Mouse (Mus musculus) hindbrain, embryonic 14.5 days (tissue): ENCODE data around the gene Dis3l. TPM values are rescaled to one million over a fixed set of nuclear protein-coding genes. Genes with fewer than 3 reads are reported as not detected.
"Not testable (repeated sequence)": the region's sequence is repeated elsewhere in the genome, so short reads cannot be mapped to it uniquely, and the experiment has no call there.

ENCODE experiments used
- ATAC-seq: fragments of 200-750 bp; cut with Nextera tagmentation; 2 replicates; pipeline ENCODE4 v1.8.0; 2017; ENCODE audit warnings: moderate number of reproducible peaks, mild to moderate bottlenecking, moderate TSS enrichment, moderate library complexity; ENCODE audit not compliant: low FRiP score
- DNase-seq: peaks from one replicate; pipeline ENCODE4 v3.0.0-alpha.2; 2015; ENCODE audit warnings: low spot score
- H3K27ac ChIP-seq: fragments of 300-500 bp; sonication (generic); 2 replicates; pipeline ENCODE4 v1.5.1; 2014; ENCODE audit warnings: mild to moderate bottlenecking, moderate library complexity
- H3K27me3 ChIP-seq: fragments of 300-500 bp; sonication (generic); 2 replicates; pipeline ENCODE4 v1.6.1; 2014; ENCODE audit warnings: mild to moderate bottlenecking, low read length, mixed read lengths; ENCODE audit not compliant: control insufficient read depth, insufficient read depth
- H3K36me3 ChIP-seq: fragments of 300-500 bp; sonication (generic); replicated peaks from 2 replicates; pipeline ENCODE4 v1.6.1; 2014; ENCODE audit not compliant: control insufficient read depth, insufficient read depth
- H3K4me1 ChIP-seq: fragments of 300-500 bp; sonication (generic); replicated peaks from 2 replicates; pipeline ENCODE4 v1.6.1; 2014; ENCODE audit warnings: antibody characterized with exemption, low read length, mixed read lengths; ENCODE audit not compliant: control insufficient read depth, insufficient read depth
- H3K4me2 ChIP-seq: fragments of 300-500 bp; sonication (generic); replicated peaks from 2 replicates; pipeline ENCODE4 v1.6.1; 2014; ENCODE audit warnings: mild to moderate bottlenecking, moderate library complexity
- H3K4me3 ChIP-seq: fragments of 300-500 bp; sonication (generic); replicated peaks from 2 replicates; pipeline ENCODE4 v1.5.1; 2014; ENCODE audit warnings: mild to moderate bottlenecking, low read length
- H3K9ac ChIP-seq: fragments of 300-500 bp; sonication (generic); 2 replicates; pipeline ENCODE4 v1.6.1; 2014
- H3K9me3 ChIP-seq: fragments of 300-500 bp; sonication (generic); 2 replicates; pipeline ENCODE4 v1.6.1; 2016; ENCODE audit warnings: low read length; ENCODE audit not compliant: control insufficient read depth
- WGBS: fragments of 180-500 bp; shearing (Covaris S2); extraction: QIAGEN DNeasy Blood & Tissue Kit; methylation state at CpG from one replicate; pipeline ENCODE4 v1.1.7; 2014; 5-methylcytosine and 5-hydroxymethylcytosine counted together
- polyA plus RNA-seq: library from polyadenylated mRNA; unstranded; fragments of >200 nt; fragmentation: Nextera tagmentation; extraction: Ambion mirVana; gene quantifications from 2 replicates; pipeline ENCODE4 v1.2.1, GENCODE M21; 2014

The Dis3l gene
- polyA plus RNA-seq, 1 experiment from 2014 or later, result 21.1 TPM

DNA sequence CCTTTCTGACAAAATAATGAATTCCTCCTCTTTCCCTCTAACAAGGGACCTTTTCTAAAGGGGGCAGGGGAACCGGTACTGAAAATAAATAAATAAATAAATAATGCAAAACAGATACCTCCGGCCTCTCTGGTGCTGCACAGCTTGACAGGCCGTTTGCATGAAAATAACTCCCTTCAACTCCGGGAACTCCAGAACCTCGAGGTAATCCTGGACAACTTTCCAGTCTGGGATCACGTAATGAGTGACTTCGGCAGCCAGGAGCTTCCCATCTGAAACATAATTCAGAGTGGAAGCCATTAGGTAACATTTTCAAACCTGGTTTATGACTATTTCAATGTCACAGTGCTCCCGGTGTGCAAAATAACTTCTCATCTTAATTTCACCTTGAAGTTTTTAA, 1.7 kb downstream of the Dis3l start:
- peaks cover 10% of the 10 kb centered on the region; the same call in 1 of the 2 replicates for H3K4me1 ChIP-seq
- no peaks in the 10 kb centered on the region for H3K27me3 ChIP-seq
- DNase-seq (no peak), ATAC-seq (no peak)
- WGBS, result 24% methylated on average over 8 of the region's 8 CpGs
- no peak overlapping the region for H3K27ac ChIP-seq
- H3K36me3 ChIP-seq, result peaks cover 8% of the 10 kb centered on the region
- no peak overlapping the region for H3K9ac ChIP-seq
- H3K4me3 ChIP-seq, result no peak overlapping the region
- H3K4me2 ChIP-seq, result peak overlapping the region; percentile 77
- no peaks in the 10 kb centered on the region for H3K9me3 ChIP-seq

DNA sequence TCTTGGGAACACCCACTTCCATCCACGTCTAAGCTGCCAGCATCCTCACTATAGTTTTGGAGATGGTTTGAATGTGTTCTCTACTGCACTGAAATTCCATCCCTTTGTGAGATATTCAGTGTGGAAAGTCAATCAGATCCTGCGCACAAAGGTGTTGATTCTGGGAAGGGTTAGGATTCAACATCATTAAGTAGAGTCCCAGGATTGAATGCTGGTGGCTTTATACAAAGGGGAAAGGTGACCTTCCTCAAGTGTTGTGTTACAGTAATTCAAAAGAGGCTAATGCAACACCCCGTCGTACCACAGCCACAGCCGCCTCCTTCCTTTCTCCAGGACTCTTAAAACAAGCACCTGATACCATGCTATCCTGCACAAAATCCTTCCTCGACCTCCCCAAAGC, 5.3 kb downstream of the Dis3l start:
- WGBS, result 95% methylated on average over 6 of the region's 6 CpGs
- Histone ChIP-seq H3K36me3 (peaks cover 9% of the 10 kb centered on the region), H3K4me2 (no peak overlapping the region), H3K4me3 (no peak overlapping the region), H3K4me1 (peaks cover 10% of the 10 kb centered on the region; the same call in 1 of the 2 replicates), H3K27me3 (no peaks in the 10 kb centered on the region), H3K27ac (no peak overlapping the region), H3K9me3 (no peaks in the 10 kb centered on the region), H3K9ac (no peak overlapping the region)
- ATAC-seq (no peak), DNase-seq (no peak)

DNA sequence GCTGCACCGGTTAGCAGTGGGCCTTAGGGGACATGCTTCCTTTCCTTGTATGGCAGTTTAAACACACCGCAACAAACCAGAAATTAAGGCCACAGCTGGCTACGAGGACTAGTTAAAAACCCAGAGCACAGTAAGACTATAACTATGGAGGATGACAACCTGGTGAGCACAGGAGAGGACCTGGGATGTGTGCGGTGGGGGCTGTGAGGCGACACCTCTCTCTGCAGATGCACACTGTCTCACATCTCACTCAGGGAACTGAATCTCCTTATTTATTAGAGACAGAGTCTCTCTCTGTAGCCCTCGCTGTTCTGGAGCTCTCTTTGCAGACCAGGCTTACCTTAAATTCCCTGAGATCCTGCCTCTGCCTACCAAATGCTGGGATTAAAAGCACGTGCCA, 17.1 kb downstream of the Dis3l start:
- Histone ChIP-seq H3K4me1 (no peaks in the 10 kb centered on the region), H3K27ac (no peak overlapping the region), H3K4me3 (no peak overlapping the region), H3K9ac (no peak overlapping the region), H3K4me2 (no peak overlapping the region), H3K9me3 (no peaks in the 10 kb centered on the region), H3K36me3 (peaks cover 80% of the 10 kb centered on the region), H3K27me3 (no peaks in the 10 kb centered on the region)
- ATAC-seq, result no peak
- WGBS, result 97% methylated on average over 7 of the region's 7 CpGs
- DNase-seq, result no peak

DNA sequence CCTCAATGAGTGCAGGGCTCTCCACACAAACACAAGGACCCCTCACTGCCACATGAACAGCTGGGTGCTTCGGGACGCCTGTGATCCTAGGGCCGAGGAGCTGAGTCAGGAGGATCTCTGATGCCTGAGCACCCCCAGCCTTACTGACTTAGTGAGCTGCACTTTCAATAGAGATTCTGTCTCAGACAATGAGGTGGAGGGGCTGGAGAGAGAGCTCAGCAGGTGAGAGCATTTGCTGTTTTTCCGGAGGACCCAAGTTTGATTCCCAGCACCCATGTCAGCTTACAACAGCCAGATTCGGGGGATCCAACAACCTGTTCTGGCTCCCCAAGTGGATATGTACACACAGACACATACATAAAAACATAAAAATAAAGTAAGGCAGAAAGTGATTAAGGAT, 24.1 kb downstream of the Dis3l start:
- 95% methylated on average over 5 of the region's 5 CpGs for WGBS
- peaks cover 57% of the 10 kb centered on the region for H3K36me3 ChIP-seq

DNA sequence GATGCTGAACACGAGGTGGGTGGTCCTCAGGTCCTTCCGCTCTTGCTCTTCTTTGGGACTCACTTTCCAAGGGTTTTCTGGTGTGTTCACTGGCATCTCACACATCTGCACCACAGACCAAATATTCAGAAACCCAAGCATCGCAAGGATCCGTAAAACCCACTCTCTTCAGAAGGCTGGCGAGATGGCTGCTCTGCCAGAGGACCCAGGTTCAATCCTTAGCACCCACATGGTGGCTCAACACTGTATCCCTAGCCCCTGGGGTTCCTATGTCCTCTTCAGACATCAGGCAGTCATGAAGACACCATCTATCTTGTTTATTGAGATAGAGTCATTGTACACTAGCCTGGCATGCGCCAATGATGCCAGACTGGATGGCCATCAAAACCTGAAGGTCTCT, 26.4 kb downstream of the Dis3l start:
- no peak for ATAC-seq
- Histone ChIP-seq H3K4me3 (no peak overlapping the region), H3K27ac (no peak overlapping the region), H3K9me3 (no peaks in the 10 kb centered on the region), H3K27me3 (no peaks in the 10 kb centered on the region), H3K4me2 (no peak overlapping the region), H3K4me1 (no peaks in the 10 kb centered on the region), H3K36me3 (peaks cover 52% of the 10 kb centered on the region), H3K9ac (no peak overlapping the region)
- 95% methylated on average over 6 of the region's 6 CpGs for WGBS
- no peak for DNase-seq

More for the DNA sequence above, 24.1 kb downstream of the Dis3l start:
- Histone ChIP-seq H3K4me1 (no peaks in the 10 kb centered on the region), H3K4me3 (no peak overlapping the region), H3K27me3 (no peaks in the 10 kb centered on the region), H3K27ac (no peak overlapping the region), H3K9me3 (no peaks in the 10 kb centered on the region), H3K9ac (no peak overlapping the region), H3K4me2 (no peak overlapping the region)
- ATAC-seq (no peak), DNase-seq (no peak)

DNA sequence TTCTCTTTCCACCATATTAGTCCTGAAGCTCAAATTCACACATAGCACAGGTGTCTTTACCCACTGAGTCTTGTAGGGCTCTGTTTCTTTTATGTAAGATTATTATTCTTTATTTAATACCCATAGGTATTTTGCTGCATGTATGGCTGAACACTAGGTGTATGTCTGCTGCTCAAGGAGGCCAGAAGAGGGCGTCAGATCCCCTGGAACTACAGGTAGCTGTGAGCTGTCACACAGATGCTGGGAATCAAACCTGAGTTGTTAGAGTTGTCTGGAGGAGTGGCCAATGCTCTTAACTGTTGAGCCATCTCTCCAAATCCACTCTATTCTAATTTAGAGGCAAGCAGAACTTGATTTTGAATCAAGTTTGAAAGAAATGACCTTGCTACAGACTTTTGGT, 29.0 kb downstream of the Dis3l start:
- ATAC-seq, result no peak

DNA sequence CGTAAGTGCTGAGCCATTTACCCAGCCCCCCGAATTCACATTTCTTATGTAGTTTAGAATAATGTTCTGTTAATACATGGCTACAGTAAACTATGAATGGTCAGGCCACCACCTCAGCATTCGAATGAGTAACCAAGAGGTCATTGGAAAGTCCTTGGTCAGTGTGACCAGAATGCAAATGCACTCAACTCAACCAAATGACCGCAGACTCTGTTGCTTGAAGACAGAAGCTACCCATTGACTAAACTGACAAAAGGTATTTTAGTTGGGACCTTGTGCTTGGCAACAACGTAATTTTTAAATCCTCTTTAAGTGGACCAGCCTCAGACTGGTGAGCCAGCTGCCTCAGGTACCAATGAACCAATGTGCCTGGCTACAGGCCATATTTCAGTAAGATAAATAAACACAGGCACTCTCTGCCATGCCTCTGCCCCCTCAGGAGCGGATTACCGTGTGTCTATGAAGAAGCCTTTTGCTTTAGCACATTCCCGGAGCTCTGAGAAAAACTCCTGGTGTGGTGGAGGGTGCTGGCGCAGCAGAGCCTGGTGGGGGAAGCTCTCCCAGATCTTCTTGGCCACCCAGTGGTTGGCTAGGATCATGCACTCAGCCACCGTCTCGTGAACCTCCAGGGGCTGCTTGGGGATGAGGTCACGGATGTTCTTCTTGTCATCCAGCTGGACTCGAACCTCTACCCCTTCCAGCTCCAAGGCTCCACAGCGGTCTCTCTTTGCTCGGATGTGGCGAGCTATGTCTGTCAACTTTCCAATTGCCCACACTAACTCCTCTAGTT, 29.9 kb downstream of the Dis3l start:
- Histone ChIP-seq H3K27ac (no peak overlapping the region), H3K27me3 (no peaks in the 10 kb centered on the region), H3K4me2 (no peak overlapping the region), H3K9ac (no peak overlapping the region), H3K4me3 (no peak overlapping the region), H3K36me3 (peaks cover 54% of the 10 kb centered on the region), H3K4me1 (no peaks in the 10 kb centered on the region), H3K9me3 (no peaks in the 10 kb centered on the region)
- 83% methylated on average over 16 of the region's 16 CpGs for WGBS
- ATAC-seq, result no peak
- no peak for DNase-seq

More for the DNA sequence above, 29.0 kb downstream of the Dis3l start:
- 32% methylated on average over 1 of the region's 1 CpGs for WGBS
- DNase-seq, result no peak
- Histone ChIP-seq H3K27me3 (no peaks in the 10 kb centered on the region), H3K4me1 (no peaks in the 10 kb centered on the region), H3K4me2 (no peak overlapping the region), H3K36me3 (peaks cover 52% of the 10 kb centered on the region), H3K27ac (no peak overlapping the region), H3K4me3 (no peak overlapping the region), H3K9ac (no peak overlapping the region), H3K9me3 (no peaks in the 10 kb centered on the region)

DNA sequence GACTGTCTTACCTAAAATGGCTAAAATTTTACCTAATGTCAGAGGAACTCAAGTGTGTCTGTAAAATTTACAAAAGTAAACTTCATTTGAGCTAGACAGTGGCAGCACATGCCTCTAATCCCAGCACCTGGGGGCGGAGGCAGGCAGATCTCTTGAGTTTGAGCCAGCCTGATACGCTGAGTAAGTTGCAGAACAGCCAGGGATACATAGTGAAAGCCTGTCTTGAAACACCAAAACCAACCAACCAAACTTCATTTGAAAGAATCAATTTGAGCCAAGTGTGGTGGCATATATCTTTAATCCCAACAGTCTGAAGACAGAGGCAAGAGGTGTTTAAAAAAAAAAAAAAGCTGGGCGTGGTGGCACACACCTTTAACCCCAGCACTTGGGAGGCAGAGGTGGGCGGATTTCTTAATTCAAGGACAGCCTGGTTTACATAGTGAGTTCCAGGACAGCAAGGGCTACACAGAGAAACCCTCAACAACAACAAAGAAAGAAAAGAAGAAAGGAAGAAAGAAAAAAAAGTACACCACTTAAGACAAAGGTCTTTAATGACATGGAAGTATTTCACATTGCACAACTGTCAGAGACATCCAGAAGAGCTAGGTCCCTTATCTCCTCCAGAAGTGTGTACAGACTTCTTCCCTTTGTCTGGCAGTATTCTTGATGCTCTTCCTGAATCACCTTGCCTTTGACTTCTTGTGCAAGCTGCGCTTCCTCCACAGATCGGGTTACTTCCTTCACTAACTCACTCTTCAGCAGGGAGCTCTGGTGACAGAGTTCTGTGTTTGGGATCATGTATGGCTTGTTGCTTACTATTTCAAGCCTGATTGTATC, 34.4 kb downstream of the Dis3l start:
- H3K9ac ChIP-seq, result no peak overlapping the region
- no peaks in the 10 kb centered on the region for H3K27me3 ChIP-seq
- peaks cover 79% of the 10 kb centered on the region for H3K36me3 ChIP-seq
- no peak for DNase-seq
- no peaks in the 10 kb centered on the region for H3K4me1 ChIP-seq
- H3K4me3 ChIP-seq, result no peak overlapping the region
- ATAC-seq, result no peak
- H3K27ac ChIP-seq, result no peak overlapping the region
- H3K4me2 ChIP-seq, result no peak overlapping the region
- WGBS, result 87% methylated on average over 6 of the region's 6 CpGs
- no peaks in the 10 kb centered on the region for H3K9me3 ChIP-seq

DNA sequence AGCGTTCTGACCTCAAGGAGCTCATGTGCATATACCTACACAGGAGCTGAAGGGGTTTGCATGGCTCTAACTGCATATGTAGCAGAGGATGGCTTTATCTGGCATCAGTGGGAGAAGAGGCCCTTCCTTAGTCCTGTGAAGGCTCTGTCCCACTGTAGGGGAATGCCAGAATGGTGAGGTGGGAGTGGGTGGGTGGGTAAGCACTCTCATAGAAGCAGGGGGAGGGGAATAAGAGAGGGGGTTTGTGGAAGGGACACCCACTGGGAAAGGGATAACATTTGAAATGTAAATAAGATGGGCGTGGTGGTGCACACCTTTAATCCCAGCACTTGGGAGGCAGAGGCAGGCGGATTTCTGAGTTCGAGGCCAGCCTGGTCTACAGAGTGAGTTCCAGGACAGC, 38.0 kb downstream of the Dis3l start:
- H3K4me1 ChIP-seq, H3K9ac ChIP-seq, DNase-seq, H3K27ac ChIP-seq, H3K4me3 ChIP-seq, H3K9me3 ChIP-seq, H3K4me2 ChIP-seq, H3K27me3 ChIP-seq, ATAC-seq: not testable (repeated sequence)
- 94% methylated on average over 4 of the region's 4 CpGs for WGBS
- H3K36me3 ChIP-seq, result peaks cover 71% of the 10 kb centered on the region
